Mouse (Mus musculus): ENCODE results near the gene Cbx6. TPM values are rescaled to one million over a fixed set of nuclear protein-coding genes. Genes with fewer than 3 reads are reported as not detected.
"Not testable (repeated sequence)": the region's sequence is repeated elsewhere in the genome, so short reads cannot be mapped to it uniquely, and the experiment has no call there.

Gene Cbx6
- total RNA-seq, 4 experiments from 2014 or later = 293 to 319 (median 310) TPM

DNA sequence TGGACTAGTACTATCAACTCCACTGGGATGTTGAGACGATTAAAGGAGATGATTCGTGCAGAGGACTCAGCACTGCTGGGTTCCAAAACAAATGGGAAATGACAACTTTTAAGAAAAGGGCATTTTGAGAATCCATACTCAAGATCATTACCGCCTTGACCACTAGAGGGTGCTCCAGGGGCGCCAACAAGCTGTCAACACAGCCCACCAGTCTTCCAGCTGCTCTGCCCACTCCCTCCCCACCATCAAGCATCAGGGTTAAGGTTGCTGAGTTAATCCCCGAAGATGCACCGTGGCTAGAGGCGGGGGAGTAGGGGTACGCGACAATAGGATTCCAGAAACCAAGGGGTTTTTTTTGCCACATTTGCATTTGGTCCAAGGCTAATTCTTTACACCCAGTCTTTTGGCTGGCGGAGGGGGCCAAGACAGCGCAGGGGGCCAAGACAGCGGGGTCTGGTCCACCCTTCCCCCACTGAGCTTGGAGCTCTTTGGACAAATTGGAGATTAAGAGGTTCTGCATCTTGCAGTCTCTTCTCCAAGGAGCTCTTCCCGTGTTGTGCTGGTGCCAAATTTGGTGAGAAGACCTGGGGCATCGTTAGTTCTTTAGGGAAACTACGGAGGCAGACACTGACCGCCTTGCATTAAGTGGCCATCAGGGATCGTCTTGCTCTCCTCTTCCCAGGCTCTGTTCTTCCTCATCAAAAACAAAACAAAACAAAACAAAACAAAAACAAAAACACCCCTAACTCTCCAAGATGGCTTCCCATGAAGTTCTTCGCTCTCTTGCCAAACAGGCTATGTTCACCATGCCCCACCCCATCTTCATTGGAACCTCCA, 2.2 kb downstream of the Cbx6 start:
- DNase-seq (ENCODE audit: low spot score in 2 of 2) = peak; percentile 57 to 61

DNA sequence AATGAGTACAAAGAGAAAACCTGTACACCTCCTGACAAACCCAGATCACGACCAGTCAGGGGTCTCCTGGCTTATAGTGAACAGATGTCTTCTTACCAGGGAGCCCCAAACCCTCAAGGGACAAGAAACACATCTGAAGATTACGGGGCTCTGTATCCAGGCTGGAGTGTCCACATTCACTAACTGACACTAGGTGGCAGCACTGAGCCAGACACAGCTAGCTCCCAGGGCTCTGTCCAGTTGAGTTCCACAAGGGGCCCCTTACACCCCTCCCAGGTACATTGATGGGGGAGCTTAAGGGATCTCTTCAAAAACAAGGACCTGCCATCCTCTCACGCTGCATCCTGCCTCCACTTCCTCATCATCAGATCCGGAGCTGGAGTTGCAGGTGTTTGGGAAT, 4.1 kb downstream of the Cbx6 start:
- DNase-seq (ENCODE audit: low spot score in 2 of 2) = peak; percentile 69 to 71

DNA sequence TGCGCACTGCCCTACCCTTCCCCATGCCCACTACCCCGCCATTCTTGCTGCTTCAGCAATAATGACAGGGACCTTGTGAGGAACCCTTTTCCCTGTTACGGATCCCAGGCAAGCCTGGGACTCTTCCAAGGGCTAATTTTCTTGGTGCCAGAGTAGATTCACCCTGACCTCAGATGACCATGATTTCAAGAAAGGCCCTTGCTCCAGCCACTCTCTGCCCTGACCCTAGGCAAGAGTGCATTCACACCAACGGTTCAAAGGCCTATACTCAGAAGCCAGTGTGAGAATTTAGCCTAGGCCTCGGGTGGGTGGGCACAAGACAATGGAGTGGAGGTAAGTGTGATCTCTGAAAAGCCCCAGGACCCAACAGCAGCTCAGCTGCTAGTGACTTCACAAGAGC, 5.1 kb downstream of the Cbx6 start:
- DNase-seq (ENCODE audit: low spot score in 2 of 2) = no peak

DNA sequence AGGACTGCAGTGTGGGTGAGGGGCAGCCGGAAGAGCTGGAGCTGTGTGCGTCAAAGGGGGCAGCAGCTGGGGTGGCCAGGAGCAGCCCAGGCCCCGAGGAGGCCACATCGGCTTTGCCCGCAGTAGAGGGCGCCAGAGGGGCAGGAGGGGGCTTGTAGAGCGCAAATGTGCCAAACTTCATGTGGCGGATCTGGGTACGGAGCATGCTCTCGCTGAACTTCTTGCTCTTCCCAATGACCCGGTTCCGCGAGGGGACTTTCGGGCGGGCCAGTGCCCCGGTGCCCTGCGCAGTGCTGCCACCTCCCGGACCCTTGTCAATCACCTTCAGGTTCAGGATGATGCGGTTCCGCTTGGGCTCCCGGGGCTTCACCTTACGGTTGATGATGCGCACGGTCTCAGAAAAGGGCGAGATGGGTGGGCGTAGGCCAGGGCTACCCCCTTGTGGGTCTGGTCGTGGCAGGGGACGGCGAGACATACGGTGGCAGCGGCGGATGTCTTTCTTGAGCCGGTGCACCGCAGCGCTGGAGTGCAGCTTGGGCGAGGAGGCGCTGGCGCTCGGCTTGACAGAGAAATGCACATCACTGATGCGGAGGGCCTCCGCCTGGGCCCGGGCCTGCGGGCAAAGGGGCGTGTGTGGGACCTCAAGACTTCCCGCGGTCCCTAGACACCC, 6.0 kb downstream of the Cbx6 start:
- no peak for DNase-seq (ENCODE audit: low spot score in 2 of 2)

DNA sequence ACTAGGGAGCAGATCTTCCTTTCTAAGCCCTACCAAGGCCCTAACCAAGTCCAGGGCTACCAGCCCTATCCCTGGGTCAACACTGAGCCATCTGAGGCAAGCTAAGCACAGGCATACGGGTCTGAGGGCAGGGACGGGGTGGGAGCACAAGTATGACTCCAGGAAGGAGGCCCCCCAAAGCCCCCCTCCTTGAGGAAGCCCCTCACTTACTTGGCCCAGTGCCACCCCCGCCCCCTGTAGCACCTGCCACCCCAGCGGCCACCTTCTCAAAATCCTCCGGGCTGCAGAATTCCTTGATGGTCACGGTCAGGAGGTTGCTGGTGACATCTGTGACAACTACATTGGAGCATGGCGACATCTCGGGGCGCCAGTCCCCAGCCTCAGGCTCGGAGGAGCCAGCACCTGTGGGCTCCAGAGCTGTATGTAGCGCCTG, 6.7 kb downstream of the Cbx6 start:
- no peak for DNase-seq (ENCODE audit: low spot score in 2 of 2)

DNA sequence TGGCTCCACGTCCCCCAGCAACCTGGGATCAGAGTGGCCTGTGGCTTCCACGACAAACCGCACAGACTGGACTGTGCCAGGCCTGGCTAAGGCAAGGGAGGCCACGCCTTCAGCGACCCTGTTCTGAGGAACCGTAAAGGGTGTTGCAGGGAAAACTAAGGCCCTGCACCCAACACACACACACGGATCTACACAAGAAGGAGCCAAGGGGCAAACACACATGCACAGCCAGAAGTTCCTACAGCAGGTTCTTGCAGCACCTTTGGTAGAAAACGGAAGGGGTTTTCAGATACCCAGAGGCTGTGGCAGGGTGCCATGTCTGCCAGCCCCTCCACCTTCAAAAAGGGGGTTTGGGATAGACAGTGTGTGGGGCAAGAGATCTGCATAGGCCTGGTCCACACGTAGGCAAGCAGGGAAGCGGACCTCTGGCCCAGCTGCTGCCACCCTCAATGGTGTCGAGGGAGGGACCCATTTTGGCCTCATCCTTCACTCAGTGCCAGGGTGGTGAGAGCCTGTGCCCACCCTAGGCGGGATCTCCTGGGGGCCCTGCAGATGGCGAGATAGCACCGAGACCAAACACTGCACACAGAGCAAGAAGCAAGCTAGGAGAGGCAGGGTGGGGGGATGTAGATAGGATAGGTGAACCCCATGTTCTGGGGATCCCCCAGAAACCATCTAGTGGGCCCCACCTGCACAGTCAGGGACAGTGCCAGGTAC, 7.3 kb downstream of the Cbx6 start:
- DNase-seq (ENCODE audit: low spot score in 2 of 2) = no peak

DNA sequence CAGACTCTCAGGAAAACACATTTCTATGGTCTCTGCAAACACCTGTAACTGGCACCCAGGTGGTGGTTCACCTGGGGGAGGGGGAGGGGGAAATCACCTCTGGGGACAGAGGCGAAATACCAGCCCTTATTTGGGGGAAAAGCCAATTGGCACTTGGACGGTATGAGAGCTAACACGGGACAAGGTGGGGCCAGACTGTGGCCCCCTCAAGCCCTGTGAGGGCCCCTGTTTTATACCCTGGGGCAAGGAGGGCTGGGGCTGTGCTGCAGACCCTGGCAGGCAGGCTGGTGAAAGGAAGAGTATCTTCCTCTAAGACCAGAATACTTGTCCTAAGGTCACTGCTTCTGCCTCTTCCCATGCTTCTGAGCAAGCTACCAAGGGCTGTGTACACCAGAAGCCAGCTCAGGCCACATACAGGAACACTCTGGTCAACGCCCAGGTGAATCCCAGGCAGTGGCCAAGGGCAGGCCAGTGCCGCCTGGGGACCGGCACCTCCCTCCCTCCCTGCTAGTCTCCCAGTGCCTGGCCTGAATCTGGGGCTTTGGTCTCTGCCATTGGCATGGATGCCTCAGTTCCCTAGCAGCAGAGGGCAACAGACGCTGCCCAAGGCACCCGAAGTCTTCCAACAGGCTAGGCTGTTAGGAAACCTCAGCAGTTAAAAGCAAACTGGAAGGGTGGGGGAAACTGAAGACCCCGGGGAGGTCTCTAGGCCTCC, 8.1 kb downstream of the Cbx6 start:
- no peak for DNase-seq (ENCODE audit: low spot score in 2 of 2)

DNA sequence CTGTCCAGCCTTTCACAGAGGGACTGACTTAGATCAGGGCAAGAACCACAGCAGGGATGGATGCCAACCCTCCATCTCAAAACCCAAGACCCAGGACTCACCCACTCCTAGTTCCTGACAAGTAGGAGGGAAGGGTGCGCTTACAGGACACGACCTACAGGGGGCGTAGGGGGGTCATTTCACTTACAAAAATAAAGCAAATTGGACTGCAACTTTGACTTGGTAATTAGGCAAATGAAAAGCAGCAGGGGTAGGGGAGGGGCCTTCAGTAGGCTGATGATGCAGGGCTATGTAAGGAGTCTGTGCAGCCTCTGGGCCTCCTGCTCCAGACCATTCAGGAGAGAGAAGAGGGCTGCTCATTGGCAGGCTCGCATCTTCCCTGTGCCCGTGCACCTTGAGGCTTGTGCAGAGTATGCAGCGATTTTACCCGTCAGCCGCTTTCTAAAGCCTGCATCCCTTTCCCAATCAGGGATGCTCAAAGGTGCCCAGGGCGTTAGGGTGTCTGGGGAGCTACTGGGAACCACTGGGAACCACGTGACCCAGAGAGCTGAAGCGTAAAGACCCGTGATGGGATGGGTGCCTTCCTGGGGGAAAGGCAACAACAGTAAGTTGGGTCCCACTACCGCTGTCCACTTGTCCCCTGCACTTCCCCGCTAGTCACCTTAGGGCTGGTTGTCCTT, 9.2 kb downstream of the Cbx6 start:
- DNase-seq (ENCODE audit: low spot score in 2 of 2) = no peak

DNA sequence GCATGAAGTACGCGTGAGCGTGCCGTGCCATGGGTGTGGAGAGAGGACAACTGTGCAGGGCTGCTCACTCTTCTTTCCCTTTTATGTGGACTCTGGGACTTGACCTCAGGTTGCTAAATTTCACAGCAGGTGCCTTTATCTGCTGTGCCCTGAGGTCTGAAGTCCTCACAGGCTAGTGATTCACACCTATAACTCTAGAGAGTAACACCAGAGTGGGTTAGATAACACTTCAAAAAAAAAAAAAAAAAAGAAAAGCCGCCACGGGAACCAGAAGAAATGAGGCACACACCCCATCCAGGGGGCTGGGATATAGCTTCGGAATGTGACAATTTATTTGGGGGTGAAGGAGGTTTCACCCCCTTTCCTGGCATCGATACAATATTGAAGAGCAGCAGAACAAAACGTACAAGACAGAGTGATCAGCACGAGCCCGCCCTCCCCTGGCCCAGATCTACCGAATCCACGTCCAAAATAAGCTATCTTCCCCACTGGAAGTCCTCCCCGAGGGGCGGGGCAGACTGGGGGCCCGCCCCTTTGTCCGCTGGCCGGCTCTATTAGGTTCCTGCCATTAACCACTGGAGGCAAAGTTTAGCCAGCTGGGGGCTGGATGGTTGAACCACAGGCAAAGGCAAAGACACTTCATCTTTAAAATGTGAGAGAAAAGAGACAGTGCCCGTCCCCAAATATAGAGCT, 10.8 kb downstream of the Cbx6 start:
- DNase-seq (ENCODE audit: low spot score in 2 of 2) = no peak

DNA sequence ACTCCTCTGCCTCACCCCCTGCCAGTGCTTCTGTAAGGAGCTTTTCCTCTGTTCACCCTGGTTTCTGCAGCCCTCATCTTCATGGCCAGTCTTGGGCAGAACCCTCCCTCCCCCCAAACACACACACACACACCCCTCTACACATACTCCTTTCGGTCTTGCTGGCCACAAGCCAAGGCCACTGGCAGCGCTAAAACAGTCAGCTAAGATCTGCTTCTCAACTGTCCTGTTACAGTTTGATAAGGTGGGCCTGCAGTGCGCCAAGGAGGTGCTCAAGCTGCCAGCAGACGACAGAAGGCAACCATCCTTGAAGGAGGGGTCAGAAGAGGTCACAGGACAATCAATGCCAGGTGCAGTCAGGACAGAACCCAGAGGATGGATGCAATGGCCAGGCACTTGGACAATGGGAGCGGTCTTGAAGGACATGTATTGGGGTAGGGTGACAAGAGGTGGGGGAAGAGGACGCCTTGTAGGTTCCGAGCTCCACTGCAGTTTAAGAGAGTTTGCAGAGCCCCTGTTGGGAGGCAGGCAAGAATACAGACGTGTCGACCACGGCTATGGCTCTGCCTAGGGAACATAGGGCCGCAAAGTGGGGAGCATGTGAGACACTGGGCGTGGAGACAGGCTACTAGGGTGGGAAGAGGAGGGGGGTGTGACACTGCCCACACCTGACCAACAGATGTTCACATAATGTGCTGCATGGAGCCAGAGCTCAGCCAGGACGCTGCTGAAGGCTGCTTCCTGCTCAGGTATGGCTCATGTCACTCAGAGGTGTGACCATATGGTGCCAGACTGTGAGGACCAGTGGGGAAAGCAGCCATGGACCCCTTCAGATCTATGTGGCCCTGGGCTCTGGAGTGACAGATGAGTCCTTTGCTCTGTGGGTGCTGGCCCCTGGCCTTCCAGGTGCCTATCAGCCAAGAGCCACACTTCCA, 12.0 kb downstream of the Cbx6 start:
- no peak for DNase-seq (ENCODE audit: low spot score in 2 of 2)

DNA sequence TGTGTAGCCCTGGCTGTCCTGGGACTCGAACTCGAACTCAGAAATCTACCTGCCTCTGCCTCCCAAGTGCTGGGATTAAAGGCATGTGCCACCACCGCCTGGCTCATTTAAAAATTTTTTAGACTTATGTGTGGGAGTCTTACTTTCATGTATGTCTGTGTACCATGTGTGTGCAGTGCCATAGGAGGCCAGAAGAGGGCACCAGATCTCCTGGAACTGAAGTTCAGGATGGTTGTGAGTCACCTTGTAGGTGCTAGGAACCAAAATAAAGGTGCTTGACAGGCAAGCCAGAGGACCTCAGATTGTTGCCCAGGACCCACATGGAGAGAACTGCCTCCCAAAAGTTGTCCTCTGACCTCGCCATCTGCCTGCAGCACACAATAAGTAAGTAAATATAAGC, 16.2 kb downstream of the Cbx6 start:
- DNase-seq (ENCODE audit: low spot score in 2 of 2) = no peak

DNA sequence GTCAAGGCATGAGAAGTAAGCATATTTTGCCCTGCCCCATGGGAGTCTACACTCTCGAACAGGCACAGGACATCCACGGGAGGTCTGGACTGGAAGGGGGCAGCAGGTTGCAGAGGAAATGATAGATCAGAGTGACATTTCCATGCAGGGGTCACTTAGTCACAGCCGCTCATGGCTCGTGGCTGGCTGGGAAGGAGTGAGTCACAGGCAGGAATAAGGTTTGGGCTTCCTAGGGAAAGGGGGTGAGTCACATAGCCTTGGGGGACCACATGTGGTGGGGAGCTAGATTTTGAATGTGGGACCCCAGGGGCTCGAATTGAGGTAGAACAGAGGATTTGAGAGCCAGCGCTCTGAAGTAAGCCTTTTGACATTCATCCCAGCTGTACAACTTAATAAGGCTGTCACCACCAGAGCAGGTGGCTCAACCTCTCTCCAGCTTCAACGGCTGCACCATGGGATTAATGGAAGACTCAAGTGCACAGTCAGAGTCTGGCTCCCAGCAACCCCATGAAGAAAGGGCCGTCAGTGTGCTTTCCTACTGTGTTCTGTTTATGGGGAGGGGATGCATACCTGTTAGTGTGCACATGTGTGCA, 20.7 kb downstream of the Cbx6 start:
- no peak for DNase-seq (ENCODE audit: low spot score in 2 of 2)

DNA sequence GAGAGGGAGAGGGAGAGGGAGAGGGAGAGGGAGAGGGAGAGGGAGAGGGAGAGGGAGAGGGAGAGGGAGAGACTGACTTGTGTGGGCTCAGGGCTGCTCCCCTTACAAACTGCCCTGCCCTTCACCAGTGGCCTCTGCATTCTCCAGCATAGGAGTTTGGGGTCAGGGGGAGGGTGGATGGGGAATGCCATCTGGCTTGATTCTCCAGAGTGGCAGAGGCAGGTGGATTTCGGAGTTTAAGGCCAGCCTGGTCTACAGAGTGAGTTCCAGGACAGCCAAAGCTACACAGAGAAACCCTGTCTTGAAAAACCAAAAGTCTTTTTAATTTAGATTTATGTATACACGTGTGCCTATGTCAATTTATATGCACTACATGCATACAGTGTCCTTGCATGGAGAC, 21.6 kb downstream of the Cbx6 start:
- DNase-seq (ENCODE audit: low spot score in 2 of 2) = not testable (repeated sequence)

DNA sequence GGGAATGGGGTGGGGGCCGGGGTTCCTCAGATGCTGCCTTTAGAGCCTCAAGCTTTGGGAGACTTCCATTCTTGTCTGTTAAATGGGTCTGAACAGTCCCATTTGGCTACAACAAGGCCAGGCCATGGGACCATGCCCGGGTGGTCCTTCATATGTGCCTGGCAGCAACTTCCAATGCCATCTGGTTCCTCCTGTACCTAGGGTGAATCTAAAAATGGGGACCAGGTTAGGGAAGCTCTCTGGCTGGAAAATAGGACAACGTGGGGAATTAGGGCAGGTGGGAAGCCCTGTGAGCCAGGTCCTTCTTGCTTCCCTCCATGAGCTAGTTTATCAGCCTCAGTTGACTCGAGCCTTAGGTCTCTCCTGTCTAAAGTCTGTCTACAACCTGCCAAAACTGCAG, 23.5 kb downstream of the Cbx6 start:
- no peak for DNase-seq (ENCODE audit: low spot score in 2 of 2)

DNA sequence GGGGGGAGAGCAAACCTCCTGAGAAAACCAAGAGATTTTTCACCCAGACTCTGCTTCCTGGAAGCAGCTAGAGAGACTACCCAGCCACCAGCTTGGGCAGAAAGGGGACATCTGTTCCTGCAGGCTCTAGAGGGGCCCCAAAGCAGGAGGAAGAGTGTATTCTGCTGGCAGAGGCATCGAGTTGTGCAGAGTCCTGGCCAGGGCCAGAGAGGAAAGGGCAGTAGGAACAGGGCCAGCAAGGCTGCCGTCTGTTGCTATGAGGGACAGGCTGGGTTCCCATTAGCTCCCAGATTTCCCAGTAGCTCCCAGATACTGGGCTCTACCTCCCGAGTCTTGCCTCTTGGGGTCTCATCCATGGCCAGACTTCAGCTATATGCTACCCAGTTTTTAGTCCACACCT, 24.4 kb downstream of the Cbx6 start:
- DNase-seq (ENCODE audit: low spot score in 2 of 2) = no peak

DNA sequence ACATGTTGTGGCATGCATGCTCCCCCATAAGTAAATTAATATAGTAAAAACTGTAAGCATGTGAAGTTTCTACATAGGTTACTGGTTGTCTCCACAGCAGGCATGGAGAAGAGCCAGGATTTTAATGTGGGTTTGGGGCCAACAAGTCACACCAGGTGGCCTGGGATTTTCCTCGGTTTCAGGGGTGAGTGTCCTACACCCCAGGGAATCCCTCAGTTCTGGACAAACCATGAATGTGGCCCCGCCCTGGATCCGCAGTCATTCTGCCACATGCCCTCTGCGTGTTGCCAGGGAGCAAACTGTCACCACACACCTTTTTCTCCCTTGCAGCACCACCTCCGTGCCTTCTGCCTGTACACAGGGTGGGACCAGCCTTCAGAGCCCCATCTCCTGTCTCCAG, 25.8 kb downstream of the Cbx6 start:
- no peak for DNase-seq (ENCODE audit: low spot score in 2 of 2)

DNA sequence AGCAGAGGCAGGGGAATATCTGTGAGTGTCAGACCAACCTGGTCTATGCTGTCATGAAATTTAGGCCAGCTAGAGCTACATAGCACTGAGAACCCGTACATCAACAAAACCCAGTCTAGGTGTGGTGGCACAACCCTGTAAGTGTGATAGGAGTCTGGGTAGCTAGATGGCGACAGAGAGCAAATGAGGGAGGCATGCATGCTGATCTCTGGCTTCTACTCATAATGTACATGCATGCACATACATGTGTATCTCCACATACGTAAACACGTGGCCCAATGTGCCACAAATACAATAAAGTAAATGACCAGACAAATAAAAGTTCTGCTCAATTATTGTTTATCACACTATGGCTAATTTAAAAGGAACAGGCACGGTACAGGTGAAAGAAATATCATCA, 26.4 kb downstream of the Cbx6 start:
- DNase-seq (ENCODE audit: low spot score in 2 of 2) = no peak

DNA sequence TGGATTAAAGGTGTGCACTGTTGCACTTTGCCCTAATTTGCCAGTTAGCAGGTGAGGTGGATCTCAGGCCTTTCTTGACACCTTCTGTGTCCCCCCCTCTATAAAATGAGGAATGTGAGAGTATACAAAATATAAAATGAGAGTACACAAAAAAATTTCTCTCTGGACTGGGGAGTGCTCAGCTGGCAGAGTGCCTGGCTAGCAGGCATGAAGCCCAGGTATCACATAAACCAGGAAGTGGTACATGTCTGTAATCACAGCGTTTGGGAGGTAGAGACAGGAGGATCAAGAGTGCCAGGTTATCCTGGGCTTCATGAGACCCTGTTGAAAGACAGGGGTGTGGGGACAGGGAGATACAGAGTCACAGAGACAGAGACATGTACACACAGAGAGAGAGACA, 27.4 kb downstream of the Cbx6 start:
- no peak for DNase-seq (ENCODE audit: low spot score in 2 of 2)

DNA sequence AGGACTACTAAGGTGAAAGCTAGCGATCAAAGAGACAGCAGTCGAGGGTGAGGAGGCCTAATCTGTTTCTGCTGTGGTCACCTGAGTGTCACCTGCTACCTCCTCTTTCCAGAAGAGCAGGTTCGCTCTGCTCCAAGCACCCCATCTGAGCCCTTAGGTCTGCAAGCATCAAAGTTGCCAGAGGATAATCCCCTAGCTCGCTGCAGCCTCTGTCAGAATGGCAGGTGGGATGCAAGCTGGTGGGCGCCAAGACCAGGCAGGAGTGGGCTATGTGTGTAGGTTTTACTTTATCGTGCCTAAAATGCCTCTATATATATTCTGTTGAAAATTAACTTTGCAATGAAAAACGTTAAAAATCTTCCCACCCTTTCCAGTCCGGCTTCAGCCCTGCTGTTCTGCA, 29.2 kb downstream of the Cbx6 start:
- DNase-seq (ENCODE audit: low spot score in 2 of 2) = no peak

Data from left cerebral cortex, adult 8-10 months (tissue).